Mouse (Mus musculus) cortical plate, adult 2 months (tissue): ENCODE measurements around the gene Ctxn2.

Experiments
- CTCF ChIP-seq: fragments of 200-500 bp; IDR thresholded peaks from 2 replicates; pipeline ENCODE4 v1.5.1; 2011; ENCODE audit warnings: mild to moderate bottlenecking, control low read depth, low read length; ENCODE audit not compliant: insufficient read depth; ENCODE audit errors: extremely low read depth
- POLR2A ChIP-seq: fragments of 200-500 bp; IDR thresholded peaks from 2 replicates; pipeline ENCODE4 v1.6.1; 2011; ENCODE audit warnings: mild to moderate bottlenecking, low read length, control low read depth; ENCODE audit not compliant: insufficient read depth; ENCODE audit errors: extremely low read depth

DNA sequence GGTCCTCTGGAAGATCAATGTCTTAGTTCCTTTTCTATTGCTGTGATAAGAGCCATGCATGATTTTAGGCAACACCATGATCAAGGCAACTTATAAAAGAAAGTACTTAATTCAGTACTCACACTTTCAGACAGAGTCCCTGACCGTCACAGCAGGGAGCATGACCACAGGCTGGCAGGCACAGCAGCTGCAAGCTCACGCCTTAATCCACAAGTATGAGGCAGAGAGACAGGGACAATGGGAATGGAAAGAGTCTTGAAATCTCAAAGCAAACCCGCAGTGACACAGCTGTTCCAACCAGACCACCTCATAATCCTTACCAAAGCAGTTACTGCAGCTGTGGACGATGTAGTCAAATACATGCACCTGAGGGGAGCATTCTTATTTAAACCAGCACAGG is 2.4 kb upstream of the Ctxn2 start:
- TF ChIP-seq CTCF (no peak), POLR2A (no peak)
